Mouse (Mus musculus) lung, postnatal 0 days (tissue): ENCODE results near the gene Supt16.

Experiments used
- CTCF ChIP-seq: IDR thresholded peaks from 2 replicates; pipeline ENCODE4 v1.5.1; 2016; ENCODE audit warnings: antibody characterized with exemption, mild to moderate bottlenecking
- EP300 ChIP-seq: IDR thresholded peaks from 2 replicates; pipeline ENCODE4 v1.6.1; 2016; ENCODE audit warnings: antibody characterized with exemption, mild to moderate bottlenecking, control low read depth

DNA sequence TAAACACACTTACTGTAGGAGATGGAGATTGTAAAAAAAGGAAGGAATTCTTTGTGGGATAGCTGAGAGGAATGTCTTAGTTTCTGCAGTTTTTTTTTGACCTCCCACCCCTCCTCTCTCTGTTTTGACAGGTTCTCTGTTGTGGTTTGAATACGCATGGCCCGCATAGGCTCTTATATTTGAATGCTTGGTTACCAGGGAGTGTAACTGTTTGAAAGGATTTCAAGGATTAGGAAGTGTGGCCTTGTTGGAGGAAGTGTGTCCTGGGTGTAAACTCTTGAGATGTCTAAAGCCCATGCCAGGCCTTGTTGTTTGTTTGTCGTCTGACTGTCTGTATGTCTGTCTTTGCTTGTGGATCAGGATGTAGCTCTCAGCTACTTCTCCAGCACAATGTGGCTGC is 44.6 kb downstream of the Supt16 start:
- TF ChIP-seq EP300 (no peak), CTCF (no peak)
